Mouse (Mus musculus) hindbrain, embryonic 16.5 days (tissue): ENCODE results near the gene Dlx6. TPM values are rescaled to one million over a fixed set of nuclear protein-coding genes. Genes with fewer than 3 reads are reported as not detected.

Experiments
- ATAC-seq: fragments of 200-750 bp; cut with Nextera tagmentation; 2 replicates; pipeline ENCODE4 v1.8.0; 2017; ENCODE audit warnings: moderate TSS enrichment, moderate library complexity
- H3K27ac ChIP-seq: fragments of 300-500 bp; sonication (generic); 2 replicates; pipeline ENCODE4 v1.5.1; 2014; ENCODE audit warnings: low read depth, mild to moderate bottlenecking, control low read depth, low read length, moderate library complexity
- H3K27me3 ChIP-seq: fragments of 300-500 bp; sonication (generic); replicated peaks from 2 replicates; pipeline ENCODE4 v1.6.1; 2014; ENCODE audit warnings: low read length; ENCODE audit not compliant: control insufficient read depth, insufficient read depth
- H3K36me3 ChIP-seq: fragments of 300-500 bp; sonication (generic); 2 replicates; pipeline ENCODE4 v1.6.1; 2014; ENCODE audit warnings: mild to moderate bottlenecking, low read length, moderate library complexity, mixed read lengths; ENCODE audit not compliant: control insufficient read depth, insufficient read depth
- H3K4me1 ChIP-seq: fragments of 300-500 bp; sonication (generic); 2 replicates; pipeline ENCODE4 v1.6.1; 2014; ENCODE audit warnings: low read depth, low read length; ENCODE audit not compliant: control insufficient read depth, insufficient read depth
- H3K4me2 ChIP-seq: fragments of 300-500 bp; sonication (generic); 2 replicates; pipeline ENCODE4 v1.6.1; 2014; ENCODE audit warnings: mild to moderate bottlenecking, low read length, control low read depth, moderate library complexity
- H3K4me3 ChIP-seq: fragments of 300-500 bp; sonication (generic); 2 replicates; pipeline ENCODE4 v1.5.1; 2014; ENCODE audit warnings: mild to moderate bottlenecking, low read length, control low read depth, moderate library complexity
- H3K9ac ChIP-seq: fragments of 300-500 bp; sonication (generic); 2 replicates; pipeline ENCODE4 v1.6.1; 2014; ENCODE audit warnings: low read depth, mild to moderate bottlenecking, control low read depth, low read length, moderate library complexity
- H3K9me3 ChIP-seq: fragments of 300-500 bp; sonication (generic); 2 replicates; pipeline ENCODE4 v1.6.1; 2014; ENCODE audit warnings: mild to moderate bottlenecking, low read length, moderate library complexity; ENCODE audit not compliant: control insufficient read depth
- WGBS: fragments of 180-500 bp; shearing (Covaris S2); extraction: QIAGEN DNeasy Blood & Tissue Kit; methylation state at CpG from one replicate; pipeline ENCODE4 v1.1.7; 2014; 5-methylcytosine and 5-hydroxymethylcytosine counted together
- polyA plus RNA-seq: library from polyadenylated mRNA; unstranded; fragments of >200 nt; fragmentation: Nextera tagmentation; extraction: Ambion mirVana; gene quantifications from 2 replicates; pipeline ENCODE4 v1.2.1, GENCODE M21; 2015

The Dlx6 gene
- polyA plus RNA-seq, 1 experiment from 2014 or later = not detected

DNA sequence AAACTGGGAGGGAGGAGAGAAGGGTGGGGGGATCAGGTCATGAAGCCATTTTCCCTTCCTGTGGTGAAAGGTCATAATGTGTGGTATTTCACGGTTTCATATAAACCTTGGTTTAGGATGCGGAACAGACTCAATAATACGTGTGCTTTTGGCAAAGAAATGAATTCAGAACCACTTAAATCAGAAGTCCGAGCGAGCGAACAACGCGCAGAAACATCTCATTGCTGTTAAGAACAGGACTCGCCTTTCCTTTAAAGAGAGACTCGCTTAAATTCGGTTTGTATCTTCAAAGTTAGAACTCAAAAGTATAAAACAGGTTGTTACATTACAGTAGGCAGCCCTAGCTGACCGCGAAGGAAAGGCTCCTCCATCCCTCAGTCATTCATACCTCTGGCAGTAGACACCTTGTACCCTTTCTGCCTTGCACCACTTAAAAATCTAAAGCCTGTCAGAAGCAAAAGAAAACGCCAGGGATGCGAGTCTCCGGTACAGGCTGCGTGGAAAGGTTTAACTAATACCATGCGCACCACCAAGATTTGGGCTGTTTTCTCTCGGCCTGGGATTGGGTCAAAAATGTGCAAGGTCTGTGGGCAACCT lies 10.4 kb downstream of the Dlx6 start:
- H3K27me3 ChIP-seq = peaks cover 63% of the 10 kb centered on the region
- under 1% methylated on average over 19 of the region's 19 CpGs for WGBS
- ATAC-seq = no peak

DNA sequence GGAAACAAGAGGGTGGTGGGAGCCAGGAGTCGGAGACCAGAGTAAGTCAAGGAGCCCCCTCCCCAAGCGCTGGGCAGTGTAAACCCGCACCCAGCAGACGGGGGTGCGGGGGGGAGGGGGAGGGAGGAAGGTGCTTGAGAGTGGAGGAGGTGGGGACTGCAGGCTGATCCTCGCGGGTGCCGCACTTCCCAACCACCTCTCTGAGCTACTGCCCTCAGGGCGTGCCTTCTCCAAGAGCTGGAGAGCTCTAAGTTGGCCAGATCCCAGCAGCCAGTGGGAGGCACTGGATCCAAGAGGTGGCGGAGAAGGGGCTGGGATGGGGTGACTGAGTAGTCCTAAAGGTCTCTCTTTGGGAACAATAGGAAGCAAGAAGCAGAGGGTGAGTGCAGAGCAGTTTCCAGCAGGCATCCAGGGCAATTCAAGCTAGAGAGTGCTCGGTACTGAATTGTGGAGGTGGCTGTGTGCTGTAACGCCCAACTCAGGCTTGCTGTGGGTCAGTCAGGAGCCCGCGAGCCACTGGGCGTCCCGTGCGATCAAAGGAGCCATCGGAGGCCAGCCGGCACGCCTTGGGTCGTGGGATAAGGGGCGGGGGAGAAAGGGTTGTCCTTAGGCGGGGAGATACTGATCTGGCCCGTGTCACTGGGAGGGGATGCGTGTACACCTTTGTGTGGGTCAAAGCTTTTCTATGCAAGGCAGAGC lies 11.1 kb downstream of the Dlx6 start:
- H3K27ac ChIP-seq = no peak overlapping the region
- no peak overlapping the region for H3K9ac ChIP-seq
- H3K27me3 ChIP-seq = peaks cover 64% of the 10 kb centered on the region
- H3K9me3 ChIP-seq = no peaks in the 10 kb centered on the region
- no peaks in the 10 kb centered on the region for H3K36me3 ChIP-seq
- no peaks in the 10 kb centered on the region for H3K4me1 ChIP-seq
- no peak overlapping the region for H3K4me2 ChIP-seq
- WGBS = 1% methylated on average over 25 of the region's 25 CpGs
- H3K4me3 ChIP-seq = no peak overlapping the region
- peak; percentile 46; the same call in 1 of the 2 replicates for ATAC-seq

More for the DNA sequence above, 10.4 kb downstream of the Dlx6 start:
- H3K4me3 ChIP-seq = no peak overlapping the region
- H3K27ac ChIP-seq = no peak overlapping the region
- no peaks in the 10 kb centered on the region for H3K36me3 ChIP-seq
- H3K4me2 ChIP-seq = no peak overlapping the region
- no peak overlapping the region for H3K9ac ChIP-seq
- no peaks in the 10 kb centered on the region for H3K4me1 ChIP-seq
- no peaks in the 10 kb centered on the region for H3K9me3 ChIP-seq

DNA sequence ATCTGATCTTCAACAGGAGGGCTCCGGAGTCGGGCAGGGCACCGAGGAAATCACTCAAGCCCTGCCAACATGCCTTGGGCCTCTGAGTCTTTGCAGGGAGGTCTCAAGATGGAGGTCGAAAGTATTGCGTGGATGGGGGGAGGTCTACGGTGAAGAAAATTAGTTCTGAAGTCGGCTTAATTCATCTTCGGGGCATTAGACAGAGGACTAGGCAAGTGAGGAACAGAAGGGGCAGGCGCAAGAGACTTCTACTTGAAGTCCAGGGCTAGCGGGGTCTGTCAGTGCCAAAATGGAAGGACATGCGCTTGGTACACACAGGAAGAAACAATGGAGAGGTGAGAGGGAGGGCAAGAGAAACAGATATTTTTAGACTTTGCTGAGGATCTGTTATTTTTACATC lies 12.0 kb downstream of the Dlx6 start:
- no peak overlapping the region for H3K9ac ChIP-seq
- ATAC-seq = no peak
- no peaks in the 10 kb centered on the region for H3K4me1 ChIP-seq
- H3K27ac ChIP-seq = no peak overlapping the region
- H3K36me3 ChIP-seq = no peaks in the 10 kb centered on the region
- H3K27me3 ChIP-seq = peaks cover 61% of the 10 kb centered on the region
- 1% methylated on average over 11 of the region's 11 CpGs for WGBS
- no peak overlapping the region for H3K4me2 ChIP-seq
- no peak overlapping the region for H3K4me3 ChIP-seq
- H3K9me3 ChIP-seq = no peaks in the 10 kb centered on the region

DNA sequence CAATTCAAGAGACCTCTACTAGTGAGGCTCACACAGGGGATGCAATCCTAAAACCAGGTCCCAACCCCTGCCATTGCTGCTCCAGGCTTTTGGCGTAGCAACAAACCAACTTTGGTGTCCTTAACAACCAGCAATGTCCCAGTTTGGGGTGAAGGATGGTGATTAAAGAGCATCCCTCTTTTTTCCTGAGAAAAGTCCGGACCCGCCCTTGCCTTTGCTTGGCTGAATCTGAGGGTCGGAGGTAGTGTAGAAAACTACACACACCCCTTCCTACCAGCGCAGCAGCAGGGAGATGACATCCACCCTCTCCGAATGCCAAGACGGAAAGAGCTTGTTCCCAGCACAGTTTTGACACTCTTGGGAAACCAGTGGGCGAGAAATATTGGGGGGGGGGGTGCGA lies 12.5 kb downstream of the Dlx6 start:
- Histone ChIP-seq H3K4me3 (no peak overlapping the region), H3K9ac (no peak overlapping the region), H3K4me2 (no peak overlapping the region), H3K9me3 (no peaks in the 10 kb centered on the region), H3K36me3 (no peaks in the 10 kb centered on the region), H3K27ac (no peak overlapping the region), H3K27me3 (peaks cover 60% of the 10 kb centered on the region), H3K4me1 (no peaks in the 10 kb centered on the region)
- 2% methylated on average over 9 of the region's 9 CpGs for WGBS
- ATAC-seq = no peak

DNA sequence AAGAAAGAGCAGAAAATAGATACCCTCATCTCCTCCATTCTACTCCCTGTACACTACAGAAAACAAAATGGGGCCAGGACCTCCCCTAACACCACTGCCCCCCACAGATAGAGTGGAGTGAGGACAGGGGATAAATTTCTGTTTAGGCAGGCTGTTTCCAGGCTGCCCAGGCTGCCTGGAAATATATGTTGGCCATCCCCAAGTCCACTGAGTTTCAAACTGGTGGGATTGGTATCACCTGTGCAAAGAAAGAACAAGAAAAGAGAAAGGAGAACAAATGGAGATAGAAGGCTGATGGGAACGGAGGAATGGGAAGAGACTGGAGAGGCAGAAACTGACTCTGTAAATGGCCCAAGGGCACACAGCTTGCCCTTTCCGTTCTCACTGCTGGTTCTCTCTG lies 13.1 kb downstream of the Dlx6 start:
- H3K4me1 ChIP-seq = peaks cover 4% of the 10 kb centered on the region
- H3K27me3 ChIP-seq = peaks cover 60% of the 10 kb centered on the region
- H3K4me3 ChIP-seq = no peak overlapping the region
- H3K4me2 ChIP-seq = no peak overlapping the region
- no peaks in the 10 kb centered on the region for H3K9me3 ChIP-seq
- no peak overlapping the region for H3K9ac ChIP-seq
- no peak overlapping the region for H3K27ac ChIP-seq
- WGBS = 5% methylated on average over 2 of the region's 2 CpGs
- H3K36me3 ChIP-seq = no peaks in the 10 kb centered on the region
- ATAC-seq = no peak

DNA sequence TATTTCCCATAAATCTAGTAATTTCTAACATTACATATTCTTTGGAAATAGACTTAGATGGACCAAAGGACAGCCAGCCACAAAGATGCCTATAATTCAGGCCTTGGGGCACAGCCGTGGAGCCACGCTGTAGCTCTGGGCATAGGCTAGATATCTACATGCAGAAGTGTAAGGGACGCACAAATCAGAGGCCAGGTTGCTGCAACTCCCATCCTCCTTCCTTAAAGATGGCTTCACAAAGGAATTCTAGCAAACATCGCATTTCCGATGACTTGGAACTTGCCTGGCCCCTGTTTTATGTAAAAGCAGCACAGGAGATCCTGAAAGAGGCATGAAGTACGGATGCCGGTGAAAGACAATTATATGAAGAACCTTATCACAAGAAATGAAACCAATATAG lies 13.6 kb downstream of the Dlx6 start:
- Histone ChIP-seq H3K9me3 (no peaks in the 10 kb centered on the region), H3K27me3 (peaks cover 59% of the 10 kb centered on the region), H3K9ac (no peak overlapping the region), H3K36me3 (no peaks in the 10 kb centered on the region), H3K4me2 (no peak overlapping the region), H3K27ac (no peak overlapping the region), H3K4me3 (no peak overlapping the region), H3K4me1 (peaks cover 9% of the 10 kb centered on the region)
- 3% methylated on average over 7 of the region's 7 CpGs for whole genome bisulfite sequencing
- no peak for ATAC-seq

DNA sequence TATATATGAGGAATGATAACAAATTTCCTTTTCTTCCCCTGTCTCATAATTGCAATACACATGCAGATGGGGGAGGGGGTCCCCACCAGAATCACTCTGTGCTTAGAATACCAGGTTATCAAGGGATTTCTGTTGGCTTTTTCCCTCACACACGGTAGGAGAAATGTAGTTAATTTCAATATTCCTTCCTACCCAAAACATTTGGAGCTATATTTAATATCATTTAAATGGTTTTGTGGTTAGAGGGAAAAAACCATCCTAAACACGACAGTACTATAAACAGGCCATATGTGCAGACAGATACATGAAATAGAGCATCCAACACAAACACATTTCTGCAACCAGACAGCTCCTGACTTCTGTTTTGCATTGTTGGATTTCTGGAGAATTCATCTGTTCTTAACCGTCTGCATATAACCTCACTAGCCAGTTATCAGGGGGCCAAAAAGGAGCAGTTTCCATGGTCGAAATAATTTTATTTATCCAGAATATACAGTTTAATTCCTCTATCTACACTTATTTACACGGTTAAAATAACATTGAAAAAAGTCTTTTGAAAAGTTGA lies 14.3 kb downstream of the Dlx6 start:
- Histone ChIP-seq H3K27me3 (peaks cover 55% of the 10 kb centered on the region), H3K36me3 (no peaks in the 10 kb centered on the region), H3K4me2 (no peak overlapping the region), H3K9ac (no peak overlapping the region), H3K4me1 (peaks cover 11% of the 10 kb centered on the region), H3K9me3 (no peaks in the 10 kb centered on the region), H3K27ac (no peak overlapping the region), H3K4me3 (no peak overlapping the region)
- 7% methylated on average over 5 of the region's 5 CpGs for WGBS
- ATAC-seq = no peak

DNA sequence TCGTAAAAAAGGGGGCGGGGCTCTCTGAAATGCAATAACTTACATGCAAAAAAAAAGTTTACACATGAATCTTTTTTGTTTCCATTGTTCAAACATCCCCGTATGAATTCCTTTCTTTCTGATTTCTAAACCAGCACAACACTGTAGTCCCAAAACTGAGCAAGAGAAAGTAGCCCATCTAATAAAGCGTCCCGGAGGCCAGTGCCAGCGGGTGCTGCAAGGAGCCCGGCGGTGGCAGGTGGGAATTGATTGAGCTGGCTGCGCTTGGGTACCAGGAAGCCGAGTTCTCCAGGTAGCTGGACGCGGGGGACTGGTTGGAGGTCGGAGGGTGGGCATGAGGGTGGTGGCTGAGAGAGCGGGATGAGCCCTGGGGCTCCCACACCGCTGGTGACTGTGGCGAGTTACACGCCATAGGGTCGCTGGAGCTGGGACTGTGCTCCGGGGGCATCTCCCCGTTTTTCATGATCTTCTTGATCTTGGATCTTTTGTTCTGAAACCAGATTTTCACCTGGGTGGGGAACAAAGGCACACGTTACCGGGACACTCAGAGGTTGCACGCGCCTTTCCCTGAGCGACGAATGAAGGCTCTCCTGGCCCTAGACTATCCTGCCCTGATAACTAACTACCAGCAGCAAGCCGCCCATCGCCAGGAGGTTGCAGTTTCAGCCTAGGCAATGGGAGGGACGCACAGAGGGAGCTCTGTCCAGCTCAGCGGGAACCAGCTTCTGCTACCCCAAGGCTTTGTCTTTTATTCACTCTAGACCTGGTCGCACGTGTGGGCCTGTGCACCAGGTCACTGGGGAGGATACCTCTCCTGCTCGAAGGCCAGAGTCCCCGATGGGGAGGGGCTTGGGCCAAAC lies 15.1 kb downstream of the Dlx6 start:
- Histone ChIP-seq H3K27ac (no peak overlapping the region), H3K4me1 (peaks cover 11% of the 10 kb centered on the region), H3K4me2 (no peak overlapping the region), H3K9ac (no peak overlapping the region), H3K27me3 (peaks cover 56% of the 10 kb centered on the region), H3K36me3 (no peaks in the 10 kb centered on the region), H3K4me3 (no peak overlapping the region), H3K9me3 (no peaks in the 10 kb centered on the region)
- 3% methylated on average over 34 of the region's 34 CpGs for WGBS
- no peak for ATAC-seq

DNA sequence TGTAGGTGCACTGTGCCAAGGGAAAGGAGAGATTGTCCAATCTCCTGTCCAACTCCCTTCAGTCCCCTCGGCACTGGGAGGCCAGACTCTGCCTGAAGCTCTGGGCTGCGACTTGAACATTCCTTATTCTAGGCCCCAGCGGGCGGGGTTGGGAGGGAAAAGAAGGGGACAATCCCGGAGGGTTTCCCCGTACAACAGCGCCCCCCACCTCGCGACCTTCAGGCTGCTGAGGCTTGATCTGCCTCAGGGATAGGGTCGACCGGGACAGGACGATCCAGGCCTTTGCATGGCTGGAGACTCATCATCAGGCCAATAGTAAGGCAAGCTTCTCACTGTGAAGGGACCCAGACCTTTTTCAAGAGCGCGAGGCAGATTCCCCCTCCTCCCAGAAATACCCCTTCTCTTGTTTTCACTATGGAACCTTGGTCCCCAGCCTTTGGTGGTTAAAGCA lies 15.7 kb downstream of the Dlx6 start:
- Histone ChIP-seq H3K27me3 (peaks cover 56% of the 10 kb centered on the region), H3K27ac (no peak overlapping the region), H3K36me3 (no peaks in the 10 kb centered on the region), H3K4me1 (peaks cover 11% of the 10 kb centered on the region), H3K9ac (no peak overlapping the region), H3K9me3 (no peaks in the 10 kb centered on the region), H3K4me3 (no peak overlapping the region), H3K4me2 (no peak overlapping the region)
- no peak for ATAC-seq
- 2% methylated on average over 14 of the region's 14 CpGs for WGBS
